Mouse (Mus musculus) adrenal gland, postnatal 14 days (tissue): ENCODE measurements around the gene Brca2. TPM values are rescaled to one million over a fixed set of nuclear protein-coding genes. Genes with fewer than 3 reads are reported as not detected.
A peak's percentile ranks its signal among the peaks of the same experiment; 100 is the strongest.
"Not testable (repeated sequence)": the region's sequence is repeated elsewhere in the genome, so short reads cannot be mapped to it uniquely, and the experiment has no call there.

Experiments used
- DNase-seq: peaks from one replicate; pipeline ENCODE4 v3.0.0; 2021; ENCODE audit warnings: mixed read lengths
- long read RNA-seq, 2 experiments: library from polyadenylated mRNA; stranded (forward); transcript quantifications; one replicate each; pipeline ENCODE4 v2.0.0; 2021
- total RNA-seq: library from RNA; stranded (reverse); gene quantifications from 2 replicates; pipeline ENCODE4 v1.2.3, GENCODE M21; 2021

Brca2 gene
- 6.2 and 10.8 TPM in 2 replicates for total RNA-seq
- long read RNA-seq, experiment 1, partial matches to known transcripts = 3 of 3 reads
- long read RNA-seq, experiment 1, other reads (novel, unspliced or antisense) = 0 of 3 reads
- long read RNA-seq, experiment 2, partial matches to known transcripts = 2 of 2 reads
- long read RNA-seq, experiment 2, other reads (novel, unspliced or antisense) = 0 of 2 reads

GRCm38 (mm10) chr5:150521937-150522866, at the start of gene Brca2:
TSS of gene Brca2 (plus strand) at chr5:150522630.
- DNase-seq = peak; percentile 96

- no peak for DNase-seq
Observed at GRCm38 (mm10) chr5:150477364-150477763, 45.1 kb upstream of the Brca2 start.

- DNase-seq = no peak
Observed at GRCm38 (mm10) chr5:150478612-150479011, 43.8 kb upstream of the Brca2 start.

DNA sequence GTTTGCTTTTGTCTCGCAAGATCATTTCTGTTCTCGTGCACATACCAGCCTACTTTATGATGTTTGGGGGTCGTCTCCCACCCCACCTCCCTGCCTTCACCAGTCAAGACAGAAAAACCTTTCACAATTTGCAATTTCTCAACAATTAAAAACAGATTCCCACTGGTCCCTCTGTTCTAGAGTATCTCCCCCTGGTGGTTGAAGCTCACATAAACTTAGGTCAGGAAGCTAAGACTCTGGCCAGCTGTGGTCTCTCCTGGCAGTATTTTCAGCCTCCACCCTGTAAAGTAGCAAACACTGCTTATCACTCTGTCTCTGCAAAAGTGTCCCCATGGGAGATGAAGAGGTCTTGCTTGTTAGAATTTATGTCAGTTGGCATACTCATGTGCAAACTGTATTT, 37.2 kb upstream of the Brca2 start:
- DNase-seq = peak; percentile 41

GRCm38 (mm10) chr5:150490285-150490684, 32.1 kb upstream of the Brca2 start:
- no peak for DNase-seq

DNA sequence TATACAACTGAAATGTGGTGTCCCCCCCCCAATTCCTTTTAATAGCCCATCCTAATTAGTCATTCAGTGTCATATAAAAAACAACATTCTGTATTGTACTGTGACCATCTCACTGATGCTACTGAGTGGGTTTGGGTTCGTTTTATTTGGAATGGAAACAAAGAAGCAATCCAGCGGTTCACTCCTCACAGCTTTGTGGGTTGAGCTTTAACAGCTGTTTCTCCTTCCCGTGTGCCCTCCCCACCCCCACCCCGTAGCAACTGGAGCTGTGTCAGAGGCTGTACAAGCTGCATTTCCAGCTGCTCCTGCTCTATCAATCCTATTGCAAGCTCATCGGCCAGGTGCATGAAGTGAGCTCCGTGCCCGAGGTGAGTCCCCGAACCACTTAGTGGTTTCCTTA, 31.6 kb upstream of the Brca2 start:
- no peak for DNase-seq

GRCm38 (mm10) chr5:150491573-150492173, 30.8 kb upstream of the Brca2 start:
- DNase-seq = not testable (repeated sequence)

GRCm38 (mm10) chr5:150495792-150496191, 26.6 kb upstream of the Brca2 start:
- peak; percentile 56 for DNase-seq

GRCm38 (mm10) chr5:150510451-150511225, 11.8 kb upstream of the Brca2 start:
- no peak for DNase-seq

DNA sequence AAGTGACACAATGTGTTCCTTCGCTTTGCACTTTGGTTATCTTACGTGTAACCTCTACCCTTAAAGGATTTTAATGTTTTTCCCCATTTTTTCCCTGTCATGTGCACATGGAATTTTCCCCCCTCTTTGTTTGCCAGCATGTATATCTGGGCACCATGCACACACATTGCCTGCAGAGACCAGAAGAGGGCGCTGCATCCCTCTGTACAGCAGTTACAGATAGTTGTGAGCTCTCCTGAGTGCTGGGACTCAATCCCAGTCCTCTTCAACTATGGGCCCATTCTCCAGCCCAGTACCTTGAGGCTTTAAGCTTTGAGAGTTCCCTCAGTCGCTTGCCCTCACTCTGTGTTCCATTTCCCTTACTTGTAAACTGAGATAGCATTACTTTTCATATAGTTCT, 9.2 kb upstream of the Brca2 start:
- DNase-seq = no peak

DNA sequence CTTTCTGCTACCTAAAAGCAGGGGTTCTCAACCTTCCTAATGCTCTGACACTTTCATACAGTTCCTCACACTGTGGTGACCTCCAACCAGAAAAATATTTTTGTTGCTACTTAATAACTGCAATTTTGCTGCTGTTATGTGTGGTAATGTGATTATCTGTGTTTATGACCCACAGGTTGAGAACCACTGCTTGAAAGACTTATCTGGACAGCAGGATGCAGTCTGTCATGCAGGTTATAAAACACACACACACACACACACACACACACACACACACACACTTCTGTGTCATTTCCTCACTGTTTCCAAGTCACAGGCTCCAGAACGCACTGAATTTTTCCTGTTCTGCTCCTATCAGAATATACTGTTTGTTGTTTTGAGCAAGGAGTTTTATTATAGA, 8.4 kb upstream of the Brca2 start:
- no peak for DNase-seq

DNA sequence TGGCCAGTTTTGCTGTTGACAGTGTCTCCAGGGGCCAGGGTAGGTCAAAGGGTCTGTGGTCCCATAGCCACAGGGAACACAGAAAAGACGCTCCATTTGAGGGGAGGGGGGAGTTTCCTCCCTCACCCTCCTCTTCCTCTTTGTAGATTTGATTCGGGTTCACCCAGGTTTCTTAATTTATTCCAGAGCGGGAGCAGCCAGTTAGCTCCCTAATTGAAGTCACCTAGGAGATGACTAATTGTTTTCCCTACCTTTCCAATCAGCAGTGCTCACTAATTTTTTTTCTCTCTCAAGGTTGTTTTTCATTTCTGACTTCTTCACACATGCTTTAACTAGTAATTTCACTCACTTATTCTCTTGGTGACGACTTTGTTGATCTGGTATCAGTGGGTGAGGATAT, 4.4 kb upstream of the Brca2 start, which contains the start of gene Zar1l:
Gene Zar1l, minus strand, starts transcription at position 101 of the 400 bp plus-strand sequence.
- no peak for DNase-seq

- DNase-seq = peak; percentile 11
Observed at GRCm38 (mm10) chr5:150519551-150519950, 2.9 kb upstream of the Brca2 start.

DNA sequence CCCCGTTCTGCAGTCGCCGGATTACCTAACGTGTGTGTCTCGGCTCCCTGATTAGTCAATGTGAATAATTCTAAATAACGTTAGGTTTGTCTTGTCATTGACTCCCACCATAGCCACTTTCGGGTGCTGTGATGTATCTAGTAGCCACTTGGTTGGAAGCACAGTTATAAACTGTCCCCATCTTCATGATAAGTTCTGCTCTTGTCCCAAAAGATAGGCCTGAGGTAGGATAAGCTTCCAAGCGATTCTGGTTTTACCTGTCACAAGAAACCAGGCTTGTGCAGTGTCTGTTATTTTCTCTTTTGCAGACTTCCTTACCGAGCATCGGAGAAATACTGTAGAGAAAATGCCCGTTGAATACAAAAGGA, 421 bp downstream of the Brca2 start:
- no peak for DNase-seq

- no peak for DNase-seq
Observed at GRCm38 (mm10) chr5:150525239-150525638, 2.8 kb downstream of the Brca2 start.

DNA sequence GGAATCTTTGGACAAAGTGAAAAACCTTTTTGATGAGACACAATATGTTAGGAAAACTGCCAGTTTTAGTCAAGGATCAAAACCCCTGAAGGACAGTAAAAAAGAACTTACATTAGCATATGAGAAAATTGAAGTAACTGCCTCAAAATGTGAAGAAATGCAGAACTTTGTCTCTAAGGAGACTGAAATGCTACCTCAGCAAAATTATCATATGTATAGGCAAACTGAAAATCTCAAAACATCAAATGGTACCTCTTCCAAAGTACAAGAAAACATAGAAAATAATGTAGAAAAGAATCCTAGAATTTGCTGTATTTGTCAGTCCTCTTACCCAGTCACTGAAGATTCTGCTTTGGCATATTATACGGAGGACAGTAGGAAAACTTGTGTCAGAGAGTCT, 18.9 kb downstream of the Brca2 start:
- no peak for DNase-seq

DNA sequence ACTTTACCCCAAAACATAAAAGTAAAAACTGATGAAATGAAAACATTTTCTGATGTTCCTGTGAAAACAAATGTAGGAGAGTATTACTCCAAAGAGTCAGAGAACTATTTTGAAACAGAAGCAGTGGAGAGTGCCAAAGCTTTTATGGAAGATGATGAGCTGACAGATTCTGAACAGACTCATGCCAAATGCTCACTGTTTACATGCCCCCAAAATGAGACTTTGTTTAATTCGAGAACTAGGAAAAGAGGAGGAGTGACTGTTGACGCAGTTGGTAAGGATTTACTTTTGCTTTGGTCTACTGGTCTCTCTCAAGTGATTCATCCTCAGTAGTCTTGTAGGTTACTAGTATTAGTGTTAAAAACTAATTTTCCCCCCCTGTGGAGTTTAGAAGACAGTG, 20.8 kb downstream of the Brca2 start:
- no peak for DNase-seq

DNA sequence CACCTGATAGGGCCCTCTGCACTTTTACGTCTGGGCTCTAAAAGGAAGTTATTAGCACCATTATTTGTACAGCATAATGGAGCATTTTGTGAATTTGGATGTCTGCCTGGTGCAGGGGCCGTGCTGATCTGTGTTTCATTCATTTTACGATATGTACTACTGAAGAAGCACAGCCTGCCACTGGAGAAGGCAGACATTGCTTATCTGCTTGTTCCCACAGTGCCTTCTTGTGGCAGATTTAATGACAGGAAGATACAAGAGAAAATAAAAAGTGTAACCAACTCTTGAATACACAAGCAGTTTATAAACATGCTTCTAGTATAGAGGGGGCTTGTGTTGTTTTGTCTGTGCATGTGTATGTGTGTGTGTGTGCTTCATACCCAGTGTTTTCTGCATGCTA, 29.2 kb downstream of the Brca2 start:
- DNase-seq = no peak

DNA sequence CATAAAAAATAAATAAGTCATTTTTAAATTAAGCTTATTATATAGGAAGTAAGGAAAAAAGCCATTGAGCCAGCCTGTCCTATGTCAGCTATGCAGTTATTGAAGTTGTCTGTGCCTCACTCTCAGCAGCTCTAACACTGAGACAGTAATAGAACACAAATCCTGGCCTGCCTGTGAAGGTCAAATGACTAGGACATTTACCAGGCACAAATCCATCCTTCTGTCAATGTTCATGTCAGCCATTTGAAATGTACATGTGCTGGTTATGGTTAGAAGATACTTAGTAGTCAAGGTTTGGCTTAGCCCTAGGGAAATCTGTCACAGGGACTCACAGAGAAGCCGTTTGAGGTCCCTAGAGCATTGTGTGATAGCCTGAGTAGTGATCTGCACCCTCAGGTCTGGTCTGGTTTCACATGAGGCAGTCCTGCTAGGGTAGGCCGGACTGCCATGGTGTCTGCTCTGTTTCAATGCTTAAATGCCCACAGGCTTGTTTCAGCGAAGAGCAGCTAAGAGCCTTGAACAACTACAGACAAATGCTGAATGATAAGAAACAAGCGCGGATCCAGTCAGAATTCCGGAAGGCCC, 37.2 kb downstream of the Brca2 start:
- no peak for DNase-seq

GRCm38 (mm10) chr5:150560851-150561250, 38.4 kb downstream of the Brca2 start:
- no peak for DNase-seq

GRCm38 (mm10) chr5:150561376-150561775, 38.9 kb downstream of the Brca2 start:
- DNase-seq = no peak

DNA sequence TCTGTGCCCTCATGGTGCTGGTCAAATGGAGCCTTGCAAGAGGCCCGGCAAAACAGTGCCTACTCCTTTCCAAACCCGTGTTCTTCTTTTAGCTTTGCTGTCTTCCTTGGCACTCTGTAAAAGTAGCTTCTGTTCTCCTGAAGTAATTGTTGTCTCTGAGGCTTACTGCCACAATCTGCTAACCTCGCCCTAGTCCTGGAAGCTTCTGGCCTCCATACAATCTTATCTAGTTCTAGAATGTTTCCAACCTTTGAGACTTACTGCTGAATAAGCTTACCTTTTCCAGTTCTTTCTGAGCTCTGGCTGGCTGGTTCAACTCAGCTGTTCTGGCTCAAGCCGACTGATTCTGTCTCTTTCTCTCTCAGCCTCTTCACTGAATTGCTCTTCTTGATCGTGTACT, 39.4 kb downstream of the Brca2 start:
- no peak for DNase-seq
